Mouse (Mus musculus): ENCODE data around the gene Tbc1d10c.
A peak's percentile ranks its signal among the peaks of the same experiment; 100 is the strongest.

The Tbc1d10c gene

DNA sequence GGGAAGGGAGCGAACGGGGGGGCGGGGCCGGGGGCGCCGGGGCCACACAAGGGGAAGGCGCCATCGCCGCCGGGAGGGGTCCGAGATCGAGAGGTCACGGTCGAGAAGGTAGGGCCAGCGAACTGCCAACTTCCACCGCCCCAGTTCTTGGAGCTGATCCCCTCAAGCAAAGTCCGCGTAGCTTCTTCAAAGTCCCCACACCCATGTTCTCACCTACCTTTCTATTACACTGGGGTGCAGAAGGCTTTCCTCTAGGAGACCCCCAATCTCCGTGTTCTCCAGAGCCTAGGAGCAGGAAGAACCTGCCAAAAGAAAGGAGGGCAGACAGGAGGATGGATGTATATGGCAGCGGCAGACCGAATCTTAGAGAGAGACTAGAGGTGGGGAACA, 24.4 kb upstream of the Tbc1d10c start:
- ATAC-seq (ENCODE audit: low TSS enrichment), result no peak

DNA sequence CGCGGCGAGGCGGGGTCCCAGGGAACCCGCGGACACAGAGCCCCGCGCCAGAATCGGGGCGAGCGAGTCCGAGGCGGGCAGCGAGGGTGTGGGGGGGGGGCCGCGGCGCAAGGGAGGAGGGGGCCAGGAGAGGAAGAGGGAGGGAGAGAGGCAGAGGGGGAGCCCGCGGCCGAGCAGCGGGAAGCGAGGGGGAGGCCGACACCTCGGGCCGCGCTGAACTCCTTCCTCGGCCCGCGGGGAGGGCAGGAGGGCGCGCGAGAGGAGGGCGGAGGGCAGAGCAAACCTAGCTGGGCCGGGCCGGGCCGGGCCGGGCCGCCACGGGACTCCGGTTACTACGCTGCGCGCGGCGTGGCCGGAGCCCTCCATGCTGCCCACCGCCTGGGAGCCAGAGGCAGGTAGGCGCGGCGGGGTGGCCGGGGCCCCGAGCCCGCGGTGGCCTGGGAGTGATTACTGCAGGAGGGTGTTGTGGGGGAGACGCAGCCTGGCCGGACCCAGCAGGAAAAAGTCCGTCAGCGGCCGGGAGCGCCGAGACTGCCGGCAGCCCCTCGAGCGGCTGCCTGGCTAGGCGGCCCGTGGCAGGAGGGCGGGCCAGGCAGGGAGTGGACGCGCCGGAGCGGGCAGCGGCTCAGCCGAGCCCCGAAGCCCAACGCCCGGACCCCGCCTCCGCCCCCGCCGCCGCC, 23.8 kb upstream of the Tbc1d10c start:
- ATAC-seq (ENCODE audit: low TSS enrichment), result no peak

DNA sequence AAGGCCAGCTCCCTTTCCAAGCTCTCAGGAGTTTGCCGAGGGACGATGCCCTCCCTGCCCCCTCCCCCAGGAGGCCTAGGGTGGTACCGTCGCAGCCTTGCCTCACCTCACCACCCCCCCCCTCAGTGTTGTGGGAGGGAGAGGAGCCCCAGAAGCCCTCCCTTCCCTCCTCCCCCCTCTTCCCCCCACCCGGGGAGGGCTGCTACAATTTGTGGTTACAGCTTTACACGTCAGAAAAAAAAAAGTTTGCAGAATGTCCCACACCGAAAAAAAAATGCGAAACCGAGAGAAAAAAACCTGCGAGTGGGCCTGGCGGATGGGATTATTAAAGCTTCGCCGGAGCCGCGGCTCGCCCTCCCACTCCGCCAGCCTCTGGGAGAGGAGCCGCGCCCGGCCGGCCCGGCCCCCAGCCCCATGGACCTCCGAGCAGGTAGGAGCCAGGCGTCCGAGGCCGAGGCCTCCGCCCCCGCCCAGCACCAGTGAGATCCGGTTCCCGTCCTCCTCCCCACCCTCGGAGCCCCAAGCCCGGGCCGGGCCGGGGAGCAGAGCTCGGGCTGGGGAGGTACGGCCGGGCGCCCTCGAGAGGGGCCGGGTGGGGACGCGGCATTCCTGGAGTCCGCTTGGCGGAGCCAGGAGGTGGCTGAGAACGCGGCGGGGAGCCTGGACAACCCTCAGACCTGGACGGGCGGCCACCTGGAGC, 23.1 kb upstream of the Tbc1d10c start, which contains the start of the genes Clcf1 and AC109138.7:
TSS of gene Clcf1 (plus strand) at position 168 of the 700 bp plus-strand sequence.
TSS of gene AC109138.7 (plus strand) at position 287 of the 700 bp plus-strand sequence.
- no peak for ATAC-seq (ENCODE audit: low TSS enrichment)

DNA sequence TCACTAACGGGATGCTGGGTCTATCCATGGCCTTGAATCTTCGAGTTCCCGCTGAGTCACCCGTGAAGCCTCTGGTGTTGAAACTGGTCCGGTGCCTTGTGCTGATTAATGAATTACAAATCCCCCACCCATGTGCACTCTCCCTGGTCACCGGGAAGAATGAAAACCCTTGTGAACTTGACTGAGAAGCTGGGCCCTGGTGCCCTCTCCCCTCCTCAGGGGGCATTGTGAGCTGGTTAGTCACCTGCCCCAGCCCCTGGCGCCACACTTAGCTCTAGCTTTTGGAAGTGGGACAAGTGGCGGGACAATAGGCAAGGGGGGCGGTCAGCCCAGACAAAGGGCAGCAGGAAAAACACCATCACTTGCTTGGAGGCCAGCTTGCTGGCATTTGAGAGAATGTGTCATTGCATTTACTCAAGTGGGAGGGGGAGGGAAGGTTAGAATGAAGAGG, 22.5 kb upstream of the Tbc1d10c start:
- ATAC-seq (ENCODE audit: low TSS enrichment), result no peak

DNA sequence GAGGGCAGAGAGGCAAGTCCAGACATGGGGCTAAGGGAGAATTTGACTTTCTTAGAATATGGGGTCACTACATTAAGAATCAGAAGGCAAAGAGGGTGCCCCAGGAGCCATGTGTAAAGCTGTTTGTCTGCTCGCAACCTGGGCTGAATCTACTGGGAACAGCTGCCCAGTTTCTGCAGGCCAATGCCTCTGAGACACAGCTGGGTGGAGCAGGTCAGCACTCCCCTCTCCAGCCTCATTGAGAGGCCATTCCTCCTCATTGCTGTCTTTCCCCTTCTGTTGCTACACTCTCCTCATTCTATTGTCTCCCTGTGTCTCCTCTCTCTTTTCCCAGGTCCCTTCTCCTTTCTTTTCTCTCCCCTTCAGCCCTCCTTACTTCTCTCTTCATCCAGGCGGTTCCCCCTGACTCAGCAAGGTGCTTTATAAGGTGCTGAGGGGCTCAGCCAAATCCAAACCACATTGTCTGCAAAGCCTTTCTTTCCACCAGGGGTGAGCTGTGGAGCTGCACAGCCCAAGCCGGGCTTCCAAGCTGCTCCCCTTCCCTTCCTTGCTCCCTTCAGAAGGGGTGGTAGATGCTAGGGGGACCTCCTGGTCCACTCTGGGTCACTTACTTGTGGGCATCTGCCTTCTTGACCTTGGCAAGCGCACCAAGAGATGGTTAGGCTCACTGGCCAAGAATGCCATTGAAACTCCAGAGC, 21.0 kb upstream of the Tbc1d10c start:
- no peak for ATAC-seq (ENCODE audit: low TSS enrichment)

DNA sequence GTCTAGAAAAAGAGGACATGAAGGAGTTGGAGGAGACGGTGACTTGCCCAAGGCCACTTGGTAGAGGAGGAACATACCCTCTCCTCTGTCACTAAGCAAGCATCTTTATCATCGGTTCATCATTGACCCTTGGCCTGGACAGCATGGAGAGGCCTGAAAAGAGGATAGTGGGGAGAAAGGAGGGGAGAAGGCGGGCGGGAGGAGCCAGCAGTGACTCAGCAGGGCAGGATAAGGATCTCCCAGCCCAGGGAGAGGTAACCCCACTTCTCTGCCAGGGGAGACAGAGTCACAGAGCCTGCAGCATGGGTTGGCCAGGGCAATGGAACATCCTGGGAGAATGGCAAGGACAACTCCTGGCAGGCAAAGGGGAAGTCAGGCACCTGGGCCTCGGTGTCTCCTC, 17.5 kb upstream of the Tbc1d10c start:
- no peak for ATAC-seq (ENCODE audit: low TSS enrichment)

DNA sequence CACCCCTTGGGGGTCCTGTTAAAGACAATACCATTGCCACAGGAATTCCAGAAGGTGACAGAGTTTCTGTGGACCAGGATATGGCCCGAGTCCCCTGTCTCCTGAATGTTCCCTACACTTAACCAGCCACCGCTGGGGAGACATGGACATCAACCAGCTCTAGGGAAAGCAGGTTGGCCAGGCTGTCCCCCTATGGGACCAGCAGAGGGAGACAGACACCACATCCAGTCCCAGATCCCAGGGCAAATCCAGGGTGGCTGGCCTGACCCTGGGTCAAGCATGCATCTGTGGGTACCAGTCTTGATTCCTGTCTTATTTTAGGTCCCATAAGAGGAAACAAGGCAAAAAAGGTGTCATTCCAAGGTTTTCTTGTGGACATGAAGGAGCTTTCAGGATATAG, 15.9 kb upstream of the Tbc1d10c start:
- ATAC-seq (ENCODE audit: low TSS enrichment), result 0 out of 2 replicates have a peak, but pooled peaks have one; percentile 50

DNA sequence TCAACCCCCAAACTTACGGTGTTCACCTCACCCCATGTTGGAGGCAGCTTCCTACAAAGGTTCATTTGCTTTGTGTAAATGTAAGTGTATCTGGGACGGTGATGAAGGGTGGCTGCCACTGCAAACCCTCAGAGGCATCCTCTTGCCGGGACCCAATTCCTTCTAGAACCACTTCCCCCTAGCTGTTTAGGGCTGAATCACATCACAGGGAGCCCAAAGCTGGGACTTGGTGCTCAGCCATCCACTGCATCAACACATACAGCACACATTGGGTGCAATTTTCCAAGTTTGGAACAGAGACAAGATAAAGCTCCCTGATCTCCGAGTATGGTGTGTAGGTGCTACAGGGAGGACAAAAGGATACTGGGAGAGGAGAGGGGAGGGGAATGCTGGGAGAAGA, 13.8 kb upstream of the Tbc1d10c start:
- no peak for ATAC-seq (ENCODE audit: low TSS enrichment)

DNA sequence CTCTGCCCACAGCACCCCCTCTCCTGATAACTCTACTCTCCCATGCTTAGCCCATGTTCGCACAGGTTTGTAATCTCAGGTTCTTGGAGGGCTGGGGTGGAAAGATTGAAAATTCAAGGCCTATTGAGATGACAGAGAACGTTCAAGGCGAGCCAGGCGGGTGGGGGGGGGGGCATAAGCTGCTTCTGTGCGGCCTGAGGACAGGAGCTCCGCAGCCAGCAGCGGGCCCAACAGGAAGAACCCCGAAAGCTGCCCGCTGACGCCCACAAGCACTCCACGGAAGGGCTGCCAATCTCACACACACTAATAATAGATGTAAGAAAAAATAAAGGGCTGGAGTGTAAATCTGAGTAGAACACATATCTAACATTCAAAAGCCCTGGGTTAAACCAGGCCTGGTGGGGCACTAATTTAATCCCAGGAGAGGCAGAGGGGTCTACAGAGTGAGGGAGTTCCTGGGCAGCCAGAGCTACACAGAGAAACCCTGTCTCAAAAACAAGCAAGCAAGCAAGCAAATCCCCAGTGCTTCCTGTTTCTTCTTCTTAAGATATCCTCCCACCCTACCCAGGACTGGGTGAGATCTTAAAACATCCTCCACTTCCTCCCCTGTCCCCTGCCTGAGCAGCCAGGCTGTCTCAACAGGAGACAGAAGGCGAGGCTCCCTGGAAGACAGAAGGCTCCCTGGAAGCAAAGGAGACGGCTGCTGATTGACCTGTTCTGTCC, 12.7 kb upstream of the Tbc1d10c start:
- peak; percentile 56; the same call in 1 of the 2 replicates for ATAC-seq (ENCODE audit: low TSS enrichment)

DNA sequence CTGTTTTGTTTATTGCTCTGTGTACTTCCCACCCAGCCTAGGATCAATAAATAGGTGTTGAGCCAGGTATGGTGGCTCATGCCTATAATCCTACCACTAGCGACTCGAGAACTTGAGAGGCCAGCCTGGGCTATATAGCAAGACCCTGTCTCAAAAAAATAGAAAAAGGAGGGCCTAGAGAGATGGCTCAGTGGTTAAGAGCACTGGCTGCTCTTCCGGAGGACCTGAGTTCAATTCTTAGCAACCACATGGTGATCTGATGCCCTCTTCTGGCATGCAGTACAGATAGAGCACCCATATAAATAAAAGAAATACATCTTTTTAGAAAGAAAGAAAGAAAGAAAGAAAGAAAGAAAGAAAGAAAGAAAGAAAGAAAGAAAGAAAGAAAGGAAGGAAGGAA, 12.1 kb upstream of the Tbc1d10c start:
- no peak for ATAC-seq (ENCODE audit: low TSS enrichment)

DNA sequence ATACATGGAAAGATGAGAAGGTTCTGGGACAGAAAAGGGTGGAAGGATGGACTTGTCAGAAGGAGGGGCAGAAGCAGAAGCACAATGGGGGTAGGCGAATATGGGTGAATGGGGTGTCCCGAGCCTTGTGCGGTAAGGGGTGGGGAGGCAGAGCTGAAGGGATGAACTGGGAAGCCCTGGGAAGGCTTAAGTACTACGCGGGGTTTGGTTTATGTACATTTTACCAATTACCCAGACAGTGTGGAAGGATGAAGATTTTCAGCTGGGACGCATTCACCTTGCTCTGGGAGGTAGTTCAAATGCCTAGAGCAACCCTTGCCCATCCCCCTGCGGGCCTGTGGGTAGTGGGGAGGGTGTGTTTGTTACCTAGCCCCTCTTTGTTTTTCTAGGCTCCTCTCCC, 11.1 kb upstream of the Tbc1d10c start:
- ATAC-seq (ENCODE audit: low TSS enrichment), result 0 out of 2 replicates have a peak, but pooled peaks have one; percentile 22

DNA sequence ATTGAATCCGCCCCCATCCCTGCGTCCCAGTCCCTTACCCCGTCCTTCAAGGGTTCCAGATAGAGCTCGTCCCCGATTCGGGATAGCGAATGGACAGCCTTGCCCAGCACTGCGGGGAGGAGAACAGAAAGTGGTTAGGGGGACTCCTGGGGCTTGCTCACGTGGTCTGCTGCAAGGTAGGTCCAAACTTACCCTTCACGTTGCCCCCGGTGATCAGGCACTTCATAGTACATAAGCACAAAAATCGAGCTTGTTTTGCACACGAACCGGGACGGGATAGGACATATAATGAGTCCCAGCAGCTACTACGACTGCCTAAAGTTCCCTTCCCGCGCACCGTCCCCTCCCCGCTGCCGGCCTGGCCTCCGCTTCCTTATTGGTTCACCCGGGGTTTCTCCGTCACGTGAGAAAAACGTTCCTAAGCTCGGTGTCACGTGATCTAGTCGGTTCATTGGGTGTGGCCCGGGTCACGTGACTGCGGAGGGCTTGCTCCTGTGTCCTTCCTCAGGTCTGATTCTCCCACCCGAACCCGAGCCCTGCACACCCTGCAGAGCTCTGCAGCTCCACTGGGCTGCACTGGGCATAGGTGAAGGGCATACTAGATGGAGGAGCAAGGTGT, 10.3 kb upstream of the Tbc1d10c start, which contains the start of gene Rad9a:
TSS of gene Rad9a (minus strand) at position 372 of the 619 bp plus-strand sequence.
- ATAC-seq (ENCODE audit: low TSS enrichment), result peak; percentile 42

DNA sequence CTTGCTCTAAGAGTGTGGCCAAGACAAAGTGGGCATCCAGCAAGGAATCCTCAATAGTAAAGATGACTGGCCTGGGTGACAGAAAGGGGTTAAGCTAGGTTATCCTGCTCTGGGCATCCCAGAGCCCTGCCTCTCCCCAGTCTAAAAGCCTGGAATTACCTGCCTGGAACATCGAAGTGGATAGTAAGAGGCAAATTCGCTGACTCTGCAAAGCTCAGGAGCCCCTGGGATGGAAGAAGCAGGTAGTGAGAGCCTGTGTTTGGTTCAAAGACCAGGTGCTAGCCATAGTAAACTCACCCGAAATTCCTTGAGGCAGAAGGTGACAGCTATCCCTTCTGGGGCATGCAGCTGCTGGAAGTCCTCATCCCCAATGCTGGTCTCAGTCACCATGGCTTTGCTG, 6.1 kb upstream of the Tbc1d10c start:
- ATAC-seq (ENCODE audit: low TSS enrichment), result no peak

DNA sequence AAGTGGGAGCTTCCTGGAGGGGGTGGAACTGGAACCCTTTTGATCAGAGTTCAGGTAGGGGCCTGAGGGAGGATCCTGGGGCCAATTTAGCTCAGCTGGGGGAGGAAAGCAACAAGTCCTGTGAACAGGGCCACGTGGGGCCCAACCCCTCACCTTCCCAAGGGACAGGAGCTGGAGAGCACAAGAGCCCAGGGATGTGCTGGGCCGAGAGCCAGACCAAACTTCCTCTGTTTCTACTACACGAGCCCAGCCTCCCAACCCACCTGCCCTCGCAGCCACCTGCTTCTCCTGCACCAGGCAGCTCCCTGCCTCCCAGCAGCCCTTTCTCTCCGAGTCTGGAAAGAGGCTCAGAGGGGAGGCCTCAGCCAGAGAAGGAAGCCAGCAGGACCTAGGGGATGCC, 5.5 kb upstream of the Tbc1d10c start:
- no peak for ATAC-seq (ENCODE audit: low TSS enrichment)

DNA sequence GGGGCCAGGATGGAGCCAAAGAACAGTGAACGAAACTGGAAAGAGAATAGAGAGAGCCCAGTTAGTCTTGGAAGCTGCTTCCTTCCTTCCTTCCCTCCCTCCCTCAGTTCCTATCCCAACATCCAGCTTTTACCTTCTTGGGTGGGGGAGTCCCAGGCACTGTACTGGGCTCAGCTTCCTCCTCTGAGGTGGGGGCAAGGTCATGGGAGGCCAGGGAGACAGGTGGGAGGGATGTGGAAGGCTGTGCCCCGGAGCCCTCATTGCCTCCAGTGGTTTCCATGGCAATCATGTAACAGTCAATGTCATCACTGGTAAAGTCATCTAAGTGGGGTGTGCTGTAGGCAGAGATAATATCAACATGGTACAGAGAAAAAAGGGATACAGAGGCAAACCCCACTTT, 5.0 kb upstream of the Tbc1d10c start:
- ATAC-seq (ENCODE audit: low TSS enrichment), result no peak

DNA sequence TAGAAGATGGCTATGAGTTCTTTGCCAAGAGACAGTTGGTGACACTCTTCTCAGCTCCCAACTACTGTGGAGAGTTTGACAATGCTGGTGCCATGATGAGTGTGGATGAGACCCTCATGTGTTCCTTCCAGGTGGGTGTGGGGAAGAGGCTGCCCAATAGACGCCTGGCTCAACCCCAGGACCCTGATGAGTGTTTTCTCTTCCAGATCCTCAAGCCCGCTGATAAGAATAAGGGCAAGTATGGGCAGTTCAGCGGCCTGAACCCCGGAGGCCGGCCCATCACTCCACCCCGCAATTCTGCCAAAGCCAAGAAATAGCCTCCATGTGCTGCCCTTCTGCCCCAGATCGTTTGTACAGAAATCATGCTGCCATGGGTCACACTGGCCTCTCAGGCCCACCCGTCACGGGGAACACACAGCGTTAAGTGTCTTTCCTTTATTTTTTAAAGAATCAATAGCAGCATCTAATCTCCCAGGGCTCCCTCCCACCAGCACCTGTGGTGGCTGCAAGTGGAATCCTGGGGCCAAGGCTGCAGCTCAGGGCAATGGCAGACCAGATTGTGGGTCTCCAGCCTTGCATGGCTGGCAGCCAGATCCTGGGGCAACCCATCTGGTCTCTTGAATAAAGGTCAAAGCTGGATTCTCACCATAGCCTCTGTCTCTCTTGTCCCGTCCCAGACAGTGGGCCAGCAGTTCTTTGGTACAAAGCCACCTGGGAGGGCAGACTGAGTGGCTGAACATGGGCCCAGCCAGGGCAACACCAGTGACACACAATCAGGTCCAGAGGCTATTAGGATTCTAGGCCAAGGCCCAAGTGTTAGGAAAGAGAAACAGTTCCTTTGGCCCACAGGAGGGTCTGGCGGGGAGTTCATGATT, 3.9 kb upstream of the Tbc1d10c start:
- no peak for ATAC-seq (ENCODE audit: low TSS enrichment)

DNA sequence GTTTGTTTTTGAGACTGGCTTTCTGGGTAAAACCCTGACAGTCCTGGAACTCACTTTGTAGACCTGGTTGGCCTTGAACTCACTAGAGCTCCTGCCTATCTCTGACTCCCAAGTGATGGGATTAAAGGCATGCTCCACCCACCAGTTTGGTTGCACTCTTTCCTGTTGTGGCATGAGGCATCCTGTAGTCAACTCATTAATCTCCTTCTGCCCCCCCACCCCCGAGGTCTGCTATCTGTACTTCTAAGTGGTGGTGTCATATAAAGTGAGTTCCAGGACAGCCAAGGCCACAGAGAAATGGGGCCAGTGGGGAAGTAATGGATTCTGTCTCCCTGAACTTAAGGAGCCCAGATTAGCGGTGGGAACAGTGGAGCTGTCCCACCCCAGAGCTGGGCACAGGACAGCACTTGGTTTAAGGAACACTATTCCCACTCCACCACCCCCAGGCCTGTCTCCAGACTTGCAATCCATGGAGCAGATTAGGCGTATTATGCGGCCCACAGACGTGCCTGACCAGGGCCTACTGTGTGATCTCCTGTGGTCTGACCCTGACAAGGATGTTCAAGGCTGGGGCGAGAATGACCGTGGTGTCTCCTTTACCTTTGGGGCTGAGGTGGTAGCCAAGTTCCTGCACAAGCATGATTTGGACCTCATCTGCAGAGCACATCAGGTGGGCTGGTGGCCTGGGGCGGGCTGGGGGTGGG, 3.1 kb upstream of the Tbc1d10c start:
- no peak for ATAC-seq (ENCODE audit: low TSS enrichment)

DNA sequence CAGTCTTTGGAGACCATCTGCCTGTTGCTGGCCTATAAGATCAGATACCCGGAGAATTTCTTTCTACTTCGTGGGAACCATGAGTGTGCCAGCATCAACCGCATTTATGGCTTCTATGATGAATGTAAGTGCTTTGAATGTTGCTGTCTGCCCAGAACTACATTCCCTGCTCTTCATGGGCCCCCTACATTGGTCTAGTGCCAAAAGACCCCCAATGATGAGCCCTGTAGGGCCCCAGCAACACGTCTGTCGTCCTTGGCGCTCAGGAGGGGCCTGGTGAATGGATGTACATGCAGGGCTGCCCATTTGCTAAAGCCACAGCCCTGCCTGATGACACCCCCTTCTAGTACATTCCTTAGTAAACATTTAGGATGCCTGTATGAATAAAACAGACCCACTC, 2.0 kb upstream of the Tbc1d10c start:
- no peak for ATAC-seq (ENCODE audit: low TSS enrichment)

DNA sequence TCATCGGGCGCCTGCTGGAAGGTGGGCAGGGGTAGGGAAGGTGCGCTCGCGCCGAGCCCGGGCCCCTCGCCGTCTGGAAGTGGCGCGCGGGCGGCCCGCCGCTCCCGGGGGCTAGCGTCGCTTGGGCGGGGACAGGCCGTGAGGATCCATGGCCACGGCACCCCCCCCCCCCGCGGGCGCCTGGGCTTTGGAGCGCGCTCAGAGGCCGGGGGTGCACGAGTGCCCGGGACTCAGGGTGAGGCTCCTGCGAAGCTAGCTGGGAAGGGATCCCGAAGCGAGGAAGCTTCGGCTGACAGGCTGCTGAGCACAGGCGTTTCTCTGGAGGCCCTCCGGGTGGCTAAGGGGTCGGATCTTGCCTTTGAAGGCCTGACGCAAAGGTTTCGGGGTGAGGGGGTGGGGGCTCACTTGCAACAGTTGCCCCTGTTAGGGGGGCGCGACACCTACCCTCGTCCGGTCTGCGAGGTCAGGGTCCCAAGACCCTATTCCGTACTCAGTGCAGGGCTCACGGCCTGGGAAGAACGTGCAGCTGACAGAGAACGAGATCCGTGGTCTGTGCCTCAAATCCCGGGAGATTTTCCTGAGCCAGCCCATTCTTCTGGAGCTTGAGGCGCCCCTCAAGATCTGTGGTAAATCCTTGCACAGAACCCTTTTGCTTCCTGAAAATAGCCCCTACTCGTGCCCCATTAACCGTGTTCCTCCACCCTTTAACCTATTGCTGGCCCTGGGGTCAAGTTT, 1.3 kb upstream of the Tbc1d10c start:
- ATAC-seq (ENCODE audit: low TSS enrichment), result peak; percentile 15
